Mouse (Mus musculus) lung, embryonic 16.5 days (tissue): ENCODE results near the gene Ube2q2. TPM values are rescaled to one million over a fixed set of nuclear protein-coding genes. Genes with fewer than 3 reads are reported as not detected.

Source experiments
- ATAC-seq: fragments of 200-750 bp; cut with Nextera tagmentation; 2 replicates; pipeline ENCODE4 v1.8.0; 2017; ENCODE audit warnings: low read depth, mild to moderate bottlenecking, moderate library complexity
- H3K27ac ChIP-seq: fragments of 300-500 bp; sonication (generic); 2 replicates; pipeline ENCODE4 v1.5.1; 2014; ENCODE audit warnings: mild to moderate bottlenecking, control low read depth, low read length
- H3K27me3 ChIP-seq: fragments of 300-500 bp; sonication (generic); 2 replicates; pipeline ENCODE4 v1.6.1; 2014; ENCODE audit warnings: low read depth, low read length, mixed read lengths; ENCODE audit not compliant: control insufficient read depth, insufficient read depth
- H3K36me3 ChIP-seq: fragments of 300-500 bp; sonication (generic); 2 replicates; pipeline ENCODE4 v1.6.1; 2014; ENCODE audit warnings: low read length; ENCODE audit not compliant: control insufficient read depth, insufficient read depth
- H3K4me1 ChIP-seq: fragments of 300-500 bp; sonication (generic); replicated peaks from 2 replicates; pipeline ENCODE4 v1.6.1; 2014; ENCODE audit warnings: low read length, mixed read lengths; ENCODE audit not compliant: control insufficient read depth, insufficient read depth
- H3K4me2 ChIP-seq: fragments of 300-500 bp; sonication (generic); 2 replicates; pipeline ENCODE4 v1.6.1; 2014; ENCODE audit warnings: low read depth, low read length, control low read depth
- H3K4me3 ChIP-seq: fragments of 300-500 bp; sonication (generic); 2 replicates; pipeline ENCODE4 v1.5.1; 2014; ENCODE audit warnings: mild to moderate bottlenecking, low read length, control low read depth
- H3K9ac ChIP-seq: fragments of 300-500 bp; sonication (generic); 2 replicates; pipeline ENCODE4 v1.6.1; 2014; ENCODE audit warnings: low read length, control low read depth
- H3K9me3 ChIP-seq: fragments of 300-500 bp; sonication (generic); 2 replicates; pipeline ENCODE4 v1.6.1; 2016; ENCODE audit warnings: low read length; ENCODE audit not compliant: control insufficient read depth
- WGBS: fragments of 180-500 bp; shearing (Covaris S2); extraction: QIAGEN DNeasy Blood & Tissue Kit; methylation state at CpG from one replicate; pipeline ENCODE4 v1.1.7; 2014; 5-methylcytosine and 5-hydroxymethylcytosine counted together
- polyA plus RNA-seq: library from polyadenylated mRNA; unstranded; fragments of >200 nt; fragmentation: Nextera tagmentation; extraction: Ambion mirVana; gene quantifications from 2 replicates; pipeline ENCODE4 v1.2.1, GENCODE M21; 2015

Gene Ube2q2
- polyA plus RNA-seq, 1 experiment from 2014 or later: 18.6 TPM

DNA sequence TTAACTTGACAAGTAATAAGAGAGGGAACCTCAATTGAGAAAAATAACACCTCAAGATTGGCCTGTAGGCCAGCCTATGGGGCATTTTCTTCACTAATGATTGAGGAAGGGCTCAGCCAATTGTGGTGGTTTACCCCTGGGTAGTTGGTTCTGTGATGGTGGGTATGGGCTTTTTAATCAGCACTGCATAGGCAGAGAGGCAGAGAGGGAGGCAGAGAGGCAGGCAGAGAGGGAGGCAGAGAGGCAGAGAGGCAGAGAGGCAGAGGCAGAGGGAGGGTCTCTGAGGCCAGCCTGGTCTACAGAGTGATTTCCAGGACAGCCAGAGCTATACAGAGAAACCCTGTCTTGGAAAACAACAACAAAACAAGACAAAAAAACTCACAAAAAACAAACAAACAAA is 2.4 kb downstream of the Ube2q2 start:
- no peak overlapping the region for H3K9ac ChIP-seq
- no peaks in the 10 kb centered on the region for H3K9me3 ChIP-seq
- no peaks in the 10 kb centered on the region for H3K36me3 ChIP-seq
- H3K4me1 ChIP-seq: peaks cover 8% of the 10 kb centered on the region; the same call in 1 of the 2 replicates
- H3K4me2 ChIP-seq: peak overlapping the region; percentile 96
- ATAC-seq: no peak
- H3K27me3 ChIP-seq: no peaks in the 10 kb centered on the region
- no peak overlapping the region for H3K4me3 ChIP-seq
- no peak overlapping the region for H3K27ac ChIP-seq

DNA sequence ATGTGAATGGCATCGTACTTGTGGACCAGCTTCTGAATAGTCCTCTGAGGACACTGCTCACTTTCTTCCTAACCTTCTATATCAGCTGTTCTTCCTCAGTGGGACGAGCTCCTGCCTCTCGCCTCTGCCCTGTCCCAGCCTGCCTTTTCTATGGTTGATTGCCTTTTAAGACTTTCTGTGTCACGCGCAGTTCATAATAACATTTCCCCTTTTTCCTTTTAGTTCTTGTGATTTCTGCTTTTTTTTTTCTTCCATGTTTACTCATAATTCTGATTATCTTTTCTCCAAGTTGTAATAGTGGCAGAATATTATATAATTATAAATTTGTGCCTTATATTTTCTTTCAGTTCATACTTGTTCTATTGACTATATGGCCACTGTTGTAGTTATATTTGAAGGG is 4.3 kb downstream of the Ube2q2 start:
- Histone ChIP-seq H3K4me3 (no peak overlapping the region), H3K4me2 (no peak overlapping the region), H3K9me3 (no peaks in the 10 kb centered on the region), H3K27ac (no peak overlapping the region), H3K27me3 (no peaks in the 10 kb centered on the region), H3K9ac (no peak overlapping the region), H3K4me1 (peaks cover 8% of the 10 kb centered on the region; the same call in 1 of the 2 replicates), H3K36me3 (no peaks in the 10 kb centered on the region)
- 82% methylated on average over 5 of the region's 5 CpGs for WGBS
- no peak for ATAC-seq

DNA sequence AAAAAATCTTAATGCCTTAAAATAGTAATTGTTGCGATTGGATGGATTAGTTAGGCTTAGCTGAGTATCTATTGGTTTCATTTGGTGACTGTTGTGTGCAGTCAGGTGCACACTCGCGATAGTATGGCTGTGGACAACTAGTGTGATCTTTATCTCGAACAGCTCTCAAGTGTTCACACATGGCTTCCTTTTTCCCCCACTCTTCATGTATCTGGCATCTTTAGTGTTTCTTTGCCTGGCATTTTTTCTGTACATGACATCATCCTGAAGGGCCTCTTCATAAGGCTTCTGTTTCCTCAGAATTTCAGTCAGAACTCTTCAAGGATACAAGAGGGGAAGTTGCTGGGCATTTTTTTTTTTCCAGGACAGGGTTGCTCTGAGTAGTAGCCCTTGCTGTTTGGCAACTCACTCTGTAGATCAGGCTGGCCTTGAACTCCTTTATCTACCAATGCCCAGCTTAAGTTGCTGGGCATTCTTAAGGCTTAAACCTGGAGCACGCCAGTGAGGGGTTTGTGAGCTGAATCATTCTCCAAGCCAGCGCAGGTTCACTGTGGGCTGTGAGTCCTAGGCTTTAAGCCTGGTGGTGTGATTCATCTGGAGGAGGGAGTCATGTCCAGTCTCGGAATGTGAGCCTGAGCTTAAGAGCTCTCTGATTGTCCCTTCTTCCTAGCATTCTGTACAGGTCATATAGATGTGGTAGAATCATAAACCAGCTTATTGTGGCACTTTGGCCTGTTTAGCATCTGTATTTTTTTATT is 22.2 kb downstream of the Ube2q2 start:
- Histone ChIP-seq H3K9ac (no peak overlapping the region), H3K4me3 (no peak overlapping the region), H3K4me1 (no peaks in the 10 kb centered on the region), H3K27ac (no peak overlapping the region), H3K27me3 (no peaks in the 10 kb centered on the region), H3K9me3 (no peaks in the 10 kb centered on the region), H3K36me3 (peaks cover 5% of the 10 kb centered on the region; the same call in 1 of the 2 replicates), H3K4me2 (no peak overlapping the region)
- ATAC-seq: no peak
- WGBS: 66% methylated on average over 7 of the region's 7 CpGs

DNA sequence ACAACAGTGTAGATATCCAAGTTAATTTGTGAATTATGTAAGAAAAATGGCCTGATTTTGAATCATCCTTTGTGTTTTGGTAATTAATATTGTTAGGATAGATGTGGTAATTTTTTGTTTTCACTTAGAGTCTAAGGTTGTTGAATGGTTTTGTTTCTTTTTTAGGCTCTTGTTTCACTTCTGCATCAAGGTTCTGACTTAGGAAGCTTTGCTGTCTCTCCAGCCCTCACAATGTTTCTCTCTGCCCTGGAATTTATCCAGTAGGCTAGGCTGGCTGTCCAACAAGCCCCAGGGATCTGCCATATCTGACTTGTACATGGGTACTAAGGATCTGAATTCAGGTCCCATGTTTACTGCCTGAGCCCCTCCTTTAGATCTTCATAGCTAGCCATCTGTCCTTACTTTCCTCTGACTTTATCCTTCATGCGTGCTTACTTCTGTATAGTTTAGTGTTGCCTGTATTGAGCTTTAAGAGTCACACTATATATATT is 23.6 kb downstream of the Ube2q2 start:
- WGBS: 93% methylated on average over 1 of the region's 1 CpGs

DNA sequence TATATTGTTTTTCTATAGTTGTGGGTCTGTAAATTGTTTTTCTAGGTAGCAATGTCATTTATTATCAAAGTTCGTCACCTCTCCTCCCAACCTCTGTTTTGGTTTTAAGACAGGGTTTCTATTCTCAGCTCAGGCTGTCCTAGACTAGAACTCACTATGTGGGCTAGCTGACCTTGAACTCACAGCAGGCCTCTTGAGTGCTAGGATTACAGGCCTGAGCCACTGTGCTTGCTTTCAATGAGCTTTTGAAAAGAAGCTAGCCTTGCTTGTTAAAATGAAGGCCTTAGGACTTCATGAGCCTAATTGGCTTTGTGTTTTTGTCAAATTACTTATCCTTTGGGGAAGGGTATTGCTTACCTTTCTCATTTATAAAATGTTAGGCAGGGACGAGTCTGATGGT is 25.6 kb downstream of the Ube2q2 start:
- Histone ChIP-seq H3K4me2 (no peak overlapping the region), H3K4me1 (no peaks in the 10 kb centered on the region), H3K27ac (no peak overlapping the region), H3K9me3 (no peaks in the 10 kb centered on the region), H3K9ac (no peak overlapping the region), H3K4me3 (no peak overlapping the region), H3K36me3 (peaks cover 3% of the 10 kb centered on the region; the same call in 1 of the 2 replicates), H3K27me3 (no peaks in the 10 kb centered on the region)
- WGBS: 84% methylated on average over 2 of the region's 2 CpGs
- no peak for ATAC-seq

More for the DNA sequence above, 23.6 kb downstream of the Ube2q2 start:
- no peaks in the 10 kb centered on the region for H3K9me3 ChIP-seq
- H3K27me3 ChIP-seq: no peaks in the 10 kb centered on the region
- no peak for ATAC-seq
- peaks cover 5% of the 10 kb centered on the region; the same call in 1 of the 2 replicates for H3K36me3 ChIP-seq
- H3K27ac ChIP-seq: no peak overlapping the region
- H3K4me3 ChIP-seq: no peak overlapping the region
- no peaks in the 10 kb centered on the region for H3K4me1 ChIP-seq
- no peak overlapping the region for H3K4me2 ChIP-seq
- no peak overlapping the region for H3K9ac ChIP-seq

DNA sequence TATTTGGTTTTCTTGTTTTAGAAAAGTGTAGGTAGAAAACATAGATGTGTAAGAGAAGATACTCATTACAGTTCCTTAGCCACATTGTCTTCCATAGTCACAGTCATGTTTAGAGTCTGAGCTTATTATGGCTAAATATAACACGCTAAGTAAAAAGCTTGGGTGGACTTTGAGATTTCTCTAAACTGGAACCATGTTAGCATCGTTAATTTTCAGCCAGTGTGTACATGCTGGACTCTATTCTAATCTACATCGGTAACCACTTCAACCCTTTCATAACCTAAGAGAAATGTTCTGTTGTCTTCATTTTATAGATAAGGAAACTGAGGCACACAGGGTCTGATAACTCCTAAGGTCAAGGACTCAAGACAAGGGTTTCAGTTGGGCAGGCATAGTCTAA is 47.2 kb downstream of the Ube2q2 start:
- H3K9me3 ChIP-seq: no peaks in the 10 kb centered on the region
- no peak overlapping the region for H3K27ac ChIP-seq
- WGBS: 90% methylated on average over 3 of the region's 3 CpGs
- no peak overlapping the region for H3K4me2 ChIP-seq
- no peaks in the 10 kb centered on the region for H3K4me1 ChIP-seq
- H3K27me3 ChIP-seq: no peaks in the 10 kb centered on the region
- H3K9ac ChIP-seq: no peak overlapping the region
- H3K36me3 ChIP-seq: peaks cover 8% of the 10 kb centered on the region; the same call in 1 of the 2 replicates
- no peak for ATAC-seq
- H3K4me3 ChIP-seq: no peak overlapping the region

DNA sequence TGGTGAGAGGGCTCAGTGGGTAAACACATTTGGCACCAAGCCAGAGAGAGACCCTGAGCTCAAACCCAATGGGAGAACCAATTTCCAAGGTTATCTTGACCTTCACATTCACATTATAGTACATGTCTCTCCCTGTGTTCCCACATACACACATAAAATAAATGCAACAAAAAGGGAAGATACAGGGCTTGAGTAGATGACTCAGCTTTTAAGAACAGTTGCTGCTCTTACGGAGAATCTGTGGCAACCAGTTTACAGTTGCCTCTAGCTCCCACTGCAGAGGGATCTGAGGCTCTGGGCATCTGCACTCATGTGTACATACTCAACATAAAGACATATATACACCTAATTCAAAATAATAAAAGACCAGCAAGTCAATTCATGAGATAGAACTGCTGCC is 49.6 kb downstream of the Ube2q2 start:
- Histone ChIP-seq H3K4me1 (no peaks in the 10 kb centered on the region), H3K4me2 (no peak overlapping the region), H3K4me3 (no peak overlapping the region), H3K27me3 (no peaks in the 10 kb centered on the region), H3K27ac (no peak overlapping the region), H3K36me3 (peaks cover 4% of the 10 kb centered on the region; the same call in 1 of the 2 replicates), H3K9me3 (no peaks in the 10 kb centered on the region), H3K9ac (no peak overlapping the region)
- WGBS: 100% methylated on average over 1 of the region's 1 CpGs
- ATAC-seq: no peak

DNA sequence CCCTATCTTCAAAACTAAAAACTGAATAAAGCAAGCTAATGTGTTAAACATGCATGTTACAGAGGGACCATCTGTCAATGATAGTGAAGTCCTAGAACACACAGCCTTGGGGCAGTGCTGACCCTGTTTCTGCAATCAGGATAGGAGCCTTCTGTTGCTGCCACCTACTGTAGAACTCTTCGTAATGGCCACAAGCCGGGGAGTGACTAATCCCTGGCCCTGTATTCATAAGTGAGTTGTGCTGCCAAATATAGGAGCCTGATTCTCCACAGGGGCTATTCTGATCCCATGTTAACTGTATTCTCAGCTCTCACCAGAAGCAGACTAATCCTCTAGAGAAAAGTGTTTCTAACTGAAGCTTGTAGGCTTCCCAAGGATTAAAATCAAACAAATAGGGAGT is 50.7 kb downstream of the Ube2q2 start:
- Histone ChIP-seq H3K9me3 (no peaks in the 10 kb centered on the region), H3K36me3 (peaks cover 5% of the 10 kb centered on the region; the same call in 1 of the 2 replicates), H3K27me3 (no peaks in the 10 kb centered on the region), H3K27ac (no peak overlapping the region), H3K4me2 (no peak overlapping the region), H3K4me1 (no peaks in the 10 kb centered on the region), H3K9ac (no peak overlapping the region), H3K4me3 (no peak overlapping the region)
- WGBS: 82% methylated on average over 2 of the region's 2 CpGs
- no peak for ATAC-seq

DNA sequence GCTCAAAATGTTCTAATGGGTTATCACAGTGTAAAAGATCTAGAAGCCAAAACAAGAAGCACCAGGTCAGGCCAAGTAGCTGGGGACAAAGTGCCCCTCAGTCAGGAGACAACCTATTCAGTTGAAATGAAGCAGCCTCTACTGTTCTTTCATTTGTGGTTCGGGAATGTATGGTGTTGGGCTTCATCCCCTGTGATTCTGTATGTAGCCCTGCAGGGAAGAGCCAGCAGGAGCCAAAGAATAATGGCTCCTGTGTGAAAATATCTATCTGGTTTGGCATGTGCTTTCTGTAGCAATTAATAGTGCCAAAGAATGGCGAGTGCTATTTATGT is 59.8 kb downstream of the Ube2q2 start:
- 0% methylated on average over 2 of the region's 2 CpGs for WGBS
- no peak for ATAC-seq
- H3K4me2 ChIP-seq: peak overlapping the region; percentile 85
- no peaks in the 10 kb centered on the region for H3K27me3 ChIP-seq
- H3K4me1 ChIP-seq: peaks cover 16% of the 10 kb centered on the region
- H3K9me3 ChIP-seq: no peaks in the 10 kb centered on the region
- peaks cover 3% of the 10 kb centered on the region; the same call in 1 of the 2 replicates for H3K36me3 ChIP-seq
- peak overlapping the region; percentile 76 for H3K4me3 ChIP-seq
- peak overlapping the region; percentile 87 for H3K9ac ChIP-seq
- peak overlapping the region; percentile 85 for H3K27ac ChIP-seq
